Mouse (Mus musculus) ES-Bruce4 (cell line): ENCODE measurements around the gene Colgalt2. TPM values are rescaled to one million over a fixed set of nuclear protein-coding genes. Genes with fewer than 3 reads are reported as not detected.

Source experiments
- H3K27ac ChIP-seq: 2 replicates; pipeline ENCODE4 v1.5.1; 2012; ENCODE audit warnings: low read length, inconsistent platforms; ENCODE audit not compliant: insufficient read depth
- H3K27me3 ChIP-seq: 2 replicates; pipeline ENCODE4 v1.6.1; 2012; ENCODE audit warnings: mild to moderate bottlenecking, low read length, inconsistent platforms; ENCODE audit not compliant: control insufficient read depth, poor library complexity, insufficient read depth, severe bottlenecking
- H3K36me3 ChIP-seq: 2 replicates; pipeline ENCODE4 v1.6.1; 2012; ENCODE audit warnings: inconsistent platforms, mild to moderate bottlenecking, low read length, moderate library complexity; ENCODE audit not compliant: control insufficient read depth, poor library complexity, insufficient read depth, severe bottlenecking
- H3K4me1 ChIP-seq: one replicate; pipeline ENCODE4 v1.8.1; 2011; ENCODE audit warnings: low read length; ENCODE audit not compliant: control insufficient read depth, insufficient read depth
- H3K4me3 ChIP-seq: 2 replicates; pipeline ENCODE4 v1.5.1; 2011; ENCODE audit warnings: low read depth, mild to moderate bottlenecking, low read length
- H3K9ac ChIP-seq: 2 replicates; pipeline ENCODE4 v1.6.1; 2012; ENCODE audit warnings: low read depth, mild to moderate bottlenecking, inconsistent platforms; ENCODE audit not compliant: poor library complexity, severe bottlenecking
- H3K9me3 ChIP-seq: replicated peaks from 2 replicates; pipeline ENCODE4 v1.6.1; 2012; ENCODE audit warnings: mild to moderate bottlenecking, low read length, inconsistent platforms; ENCODE audit not compliant: control insufficient read depth, poor library complexity, insufficient read depth, severe bottlenecking
- CTCF ChIP-seq: IDR thresholded peaks from one replicate; pipeline ENCODE4 v1.8.1; 2011; ENCODE audit warnings: low read depth, low read length
- EP300 ChIP-seq: IDR thresholded peaks from 2 replicates; pipeline ENCODE4 v1.6.1; 2011; ENCODE audit warnings: low read depth, low read length; ENCODE audit not compliant: insufficient read depth
- POLR2A ChIP-seq: IDR thresholded peaks from one replicate; pipeline ENCODE4 v1.8.1; 2011; ENCODE audit warnings: low read length; ENCODE audit not compliant: insufficient read depth
- polyA plus RNA-seq: library from polyadenylated mRNA; stranded (reverse); fragments of >200 nt; gene quantifications from 2 replicates; pipeline ENCODE4 v1.2.4, GENCODE M21; 2011; ENCODE audit warnings: low read depth; ENCODE audit not compliant: missing spikeins, insufficient read depth, insufficient read length

The Colgalt2 gene
- polyA plus RNA-seq, 1 experiment: not detected

DNA sequence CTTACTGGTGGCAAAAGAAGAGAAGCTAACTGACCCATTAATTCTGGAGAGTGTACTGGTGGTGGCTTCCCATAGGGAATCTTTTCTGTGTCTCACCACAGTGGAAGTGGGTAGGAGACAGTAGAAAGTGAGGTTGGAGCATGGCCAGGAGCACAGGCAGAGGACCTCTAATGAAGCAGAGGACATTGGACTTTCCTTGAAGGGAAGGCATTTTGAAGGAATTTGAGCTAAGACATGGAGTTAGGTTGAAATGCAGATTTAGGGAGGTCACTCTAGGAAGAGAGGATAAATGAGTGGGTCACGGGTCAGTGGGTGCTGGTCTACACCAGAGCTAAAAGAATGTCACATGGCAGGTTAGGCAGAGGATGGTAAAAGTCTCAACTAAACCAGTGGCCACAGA, 91.2 kb downstream of the Colgalt2 start:
- no peaks in the 10 kb centered on the region for H3K27me3 ChIP-seq
- no peaks in the 10 kb centered on the region for H3K36me3 ChIP-seq
- no peak overlapping the region for H3K27ac ChIP-seq
- no peak overlapping the region for H3K4me3 ChIP-seq
- H3K9ac ChIP-seq: no peak overlapping the region
- TF ChIP-seq POLR2A (no peak), EP300 (no peak), CTCF (no peak)
- peaks cover 3% of the 10 kb centered on the region; the same call in 1 of the 2 replicates for H3K9me3 ChIP-seq
- no peaks in the 10 kb centered on the region for H3K4me1 ChIP-seq

GRCm38 (mm10) chr1:152492258-152492657, 92.6 kb downstream of the Colgalt2 start:
- TF ChIP-seq EP300: no peak
- TF ChIP-seq CTCF: no peak
- no peak for TF ChIP-seq POLR2A
- no peaks in the 10 kb centered on the region for H3K27me3 ChIP-seq
- no peaks in the 10 kb centered on the region for H3K36me3 ChIP-seq

GRCm38 (mm10) chr1:152496831-152497230, 97.2 kb downstream of the Colgalt2 start:
- Histone ChIP-seq H3K4me3 (no peak overlapping the region), H3K4me1 (no peaks in the 10 kb centered on the region), H3K36me3 (no peaks in the 10 kb centered on the region), H3K9me3 (peaks cover 3% of the 10 kb centered on the region; the same call in 1 of the 2 replicates), H3K27ac (no peak overlapping the region), H3K27me3 (no peaks in the 10 kb centered on the region), H3K9ac (no peak overlapping the region)
- TF ChIP-seq EP300 (no peak), CTCF (no peak), POLR2A (no peak)

More at GRCm38 (mm10) chr1:152492258-152492657, 92.6 kb downstream of the Colgalt2 start:
- no peak overlapping the region for H3K9ac ChIP-seq
- H3K9me3 ChIP-seq: peaks cover 3% of the 10 kb centered on the region; the same call in 1 of the 2 replicates
- H3K4me3 ChIP-seq: no peak overlapping the region
- no peaks in the 10 kb centered on the region for H3K4me1 ChIP-seq
- H3K27ac ChIP-seq: no peak overlapping the region

DNA sequence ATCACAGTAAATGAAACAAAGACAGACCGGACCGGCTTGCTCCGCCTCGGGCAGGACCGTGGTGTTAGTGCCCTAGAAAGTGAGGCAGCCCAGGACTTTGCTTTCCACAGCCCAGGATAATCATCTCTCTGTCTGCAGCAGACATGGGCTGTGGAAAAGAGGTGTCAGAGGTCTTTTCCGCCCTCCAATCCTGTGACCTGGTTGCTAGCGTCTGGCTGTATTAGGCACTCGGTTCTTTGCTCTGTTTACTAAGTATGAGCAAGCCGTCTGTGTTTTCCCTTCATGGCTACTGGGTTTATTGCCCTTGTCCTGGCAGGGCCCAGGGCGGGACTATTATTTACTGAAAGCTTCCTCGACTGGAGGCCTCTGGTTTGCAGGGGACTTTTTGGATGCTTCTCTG, 98.0 kb downstream of the Colgalt2 start:
- H3K9ac ChIP-seq: no peak overlapping the region
- H3K9me3 ChIP-seq: peaks cover 3% of the 10 kb centered on the region; the same call in 1 of the 2 replicates
- H3K27ac ChIP-seq: no peak overlapping the region

DNA sequence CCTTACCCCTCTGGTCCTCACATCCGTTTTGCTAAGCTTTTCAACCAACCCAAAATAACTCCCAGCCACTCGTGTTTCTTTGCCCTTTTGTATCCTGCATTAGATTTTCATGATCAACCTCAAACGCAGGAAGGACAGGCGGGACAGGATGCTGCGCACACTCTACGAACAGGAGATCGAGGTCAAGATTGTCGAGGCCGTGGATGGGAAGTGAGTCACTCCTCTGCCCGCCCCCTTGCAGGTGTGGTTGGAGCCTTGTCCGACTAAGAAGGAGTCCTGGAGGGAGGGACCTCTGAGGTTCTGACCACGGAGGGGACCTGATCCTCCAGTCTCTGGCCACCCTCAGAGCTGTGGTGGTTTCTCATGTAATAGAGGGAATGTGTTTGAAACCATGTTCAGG, 100.2 kb downstream of the Colgalt2 start:
- Histone ChIP-seq H3K27ac (no peak overlapping the region), H3K4me3 (no peak overlapping the region), H3K9me3 (no peaks in the 10 kb centered on the region), H3K36me3 (no peaks in the 10 kb centered on the region), H3K9ac (no peak overlapping the region), H3K4me1 (no peaks in the 10 kb centered on the region), H3K27me3 (no peaks in the 10 kb centered on the region)
- TF ChIP-seq CTCF (no peak), EP300 (no peak), POLR2A (no peak)

More for the DNA sequence above, 98.0 kb downstream of the Colgalt2 start:
- Histone ChIP-seq H3K4me3 (no peak overlapping the region), H3K36me3 (no peaks in the 10 kb centered on the region), H3K27me3 (no peaks in the 10 kb centered on the region), H3K4me1 (no peaks in the 10 kb centered on the region)
- TF ChIP-seq POLR2A: no peak
- no peak for TF ChIP-seq EP300
- no peak for TF ChIP-seq CTCF

DNA sequence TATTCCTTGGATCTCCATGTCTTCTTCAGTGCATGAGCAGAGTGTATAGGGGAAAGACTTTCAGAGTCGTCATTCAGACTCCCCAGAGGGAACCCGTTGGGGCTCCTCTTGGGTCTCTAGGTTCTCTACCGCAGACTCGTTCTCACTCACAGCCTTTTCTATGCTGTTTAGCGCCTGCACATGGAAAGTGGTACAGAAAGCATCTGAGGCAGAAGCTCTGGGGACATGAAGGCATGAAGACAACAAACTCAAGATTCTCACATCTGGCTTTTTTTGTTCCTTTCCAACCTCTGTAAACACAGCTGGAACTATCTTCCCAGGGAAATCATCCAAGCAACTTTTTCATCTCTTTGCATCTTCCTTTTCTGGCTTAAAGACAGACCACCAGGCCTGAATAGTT, 106.5 kb downstream of the Colgalt2 start:
- Histone ChIP-seq H3K4me1 (no peaks in the 10 kb centered on the region), H3K27me3 (no peaks in the 10 kb centered on the region), H3K4me3 (no peak overlapping the region), H3K9ac (no peak overlapping the region), H3K36me3 (no peaks in the 10 kb centered on the region), H3K27ac (no peak overlapping the region), H3K9me3 (no peaks in the 10 kb centered on the region)
- TF ChIP-seq EP300 (no peak), CTCF (no peak), POLR2A (no peak)
